Mouse (Mus musculus): ENCODE measurements around the gene Lgals9.
A peak's percentile ranks its signal among the peaks of the same experiment; 100 is the strongest.

Lgals9 gene

DNA sequence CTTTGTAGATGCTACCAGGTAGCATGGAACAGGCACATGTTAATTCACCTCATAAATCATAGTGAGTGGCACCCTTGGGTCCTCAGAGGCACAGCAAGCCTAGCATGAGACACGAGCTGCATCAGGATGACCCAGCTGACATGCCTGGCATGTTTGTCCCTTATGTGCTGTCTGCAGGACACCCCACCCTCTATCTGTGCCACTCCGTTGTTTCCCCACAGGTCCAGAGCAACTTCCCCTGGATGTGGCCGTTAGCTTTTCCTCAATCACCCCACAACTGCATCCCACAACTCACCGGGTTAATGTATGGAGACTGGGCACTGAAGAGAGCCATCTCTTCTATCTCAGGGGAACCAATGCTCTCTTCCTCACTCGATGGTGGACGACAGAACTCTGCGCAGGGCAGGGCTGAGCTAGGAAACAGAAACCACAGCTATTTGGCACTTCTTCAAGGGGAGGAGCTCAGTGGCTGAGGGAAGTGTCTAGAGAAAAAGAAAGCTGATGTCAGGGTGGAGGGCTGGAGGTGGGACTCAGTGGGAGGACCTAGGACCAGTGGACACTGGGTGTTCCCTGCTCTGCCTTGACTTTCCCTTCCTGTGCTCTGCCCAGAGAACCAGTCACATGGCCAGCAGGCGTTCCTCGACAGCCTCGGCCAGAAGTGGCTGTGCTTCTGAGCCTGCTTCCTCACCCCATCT is at the start of gene Lgals9:
Gene Lgals9, minus strand, starts transcription at position 464 of the 695 bp plus-strand sequence.
- peak; percentile 94 for DNase-seq (ENCODE audit: extremely low read depth, low read depth)

DNA sequence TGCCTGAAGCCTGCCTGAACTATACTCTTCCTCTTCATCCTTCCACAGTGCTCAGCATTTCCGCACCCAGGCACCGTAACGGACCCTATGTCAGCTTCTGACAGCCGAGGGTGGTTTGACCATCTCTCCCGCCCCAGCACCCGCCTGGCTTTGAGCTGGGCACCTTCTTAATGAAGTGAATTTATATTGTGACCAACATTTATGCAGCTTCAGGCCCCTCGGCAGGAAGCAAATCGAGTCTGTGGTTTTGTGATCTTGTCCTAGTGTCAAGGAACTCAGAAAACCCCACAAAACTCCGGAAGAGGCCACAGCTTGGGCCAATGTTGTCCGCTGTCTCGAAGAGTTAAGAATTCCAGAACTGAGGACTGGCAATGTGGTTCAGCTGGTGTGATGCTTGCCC is 48.9 kb upstream of the Lgals9 start:
- DNase-seq (ENCODE audit: extremely low read depth, low read depth), result no peak

DNA sequence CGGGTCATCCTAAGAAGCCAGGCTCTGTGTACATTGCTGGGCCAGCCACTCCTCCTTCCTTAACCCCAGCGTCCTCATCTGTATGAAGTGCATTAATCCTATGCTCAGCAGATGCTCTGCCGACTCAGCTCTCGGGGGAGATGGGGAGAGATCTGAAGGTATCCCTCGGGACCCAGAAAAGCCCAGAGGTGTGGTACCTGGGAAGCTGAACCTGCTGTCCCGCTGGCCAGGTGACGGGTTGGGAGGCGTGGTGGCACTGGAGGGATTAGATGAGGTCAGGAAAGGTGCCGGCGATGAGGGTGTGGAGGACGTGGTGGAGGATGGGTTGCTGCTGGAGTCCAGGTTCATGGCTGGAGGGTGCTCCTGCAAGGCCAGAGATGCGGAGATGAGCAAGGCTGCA is 48.3 kb upstream of the Lgals9 start:
- DNase-seq (ENCODE audit: extremely low read depth, low read depth), result no peak

DNA sequence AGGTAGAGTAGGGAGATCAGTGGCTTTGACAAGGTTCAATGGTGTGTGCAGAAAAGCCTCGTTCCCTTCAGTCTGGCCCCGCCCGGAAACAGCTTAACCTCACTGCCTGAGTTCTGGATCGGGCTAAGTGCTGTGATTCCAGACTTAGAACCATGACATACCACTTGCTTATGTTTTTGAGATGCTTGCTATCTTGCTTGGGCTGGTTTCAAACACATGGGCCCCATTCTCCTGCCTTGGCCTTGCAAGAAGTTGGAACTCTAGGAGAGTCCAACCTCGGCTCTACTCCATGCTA is 46.7 kb upstream of the Lgals9 start:
- no peak for DNase-seq (ENCODE audit: extremely low read depth, low read depth)

DNA sequence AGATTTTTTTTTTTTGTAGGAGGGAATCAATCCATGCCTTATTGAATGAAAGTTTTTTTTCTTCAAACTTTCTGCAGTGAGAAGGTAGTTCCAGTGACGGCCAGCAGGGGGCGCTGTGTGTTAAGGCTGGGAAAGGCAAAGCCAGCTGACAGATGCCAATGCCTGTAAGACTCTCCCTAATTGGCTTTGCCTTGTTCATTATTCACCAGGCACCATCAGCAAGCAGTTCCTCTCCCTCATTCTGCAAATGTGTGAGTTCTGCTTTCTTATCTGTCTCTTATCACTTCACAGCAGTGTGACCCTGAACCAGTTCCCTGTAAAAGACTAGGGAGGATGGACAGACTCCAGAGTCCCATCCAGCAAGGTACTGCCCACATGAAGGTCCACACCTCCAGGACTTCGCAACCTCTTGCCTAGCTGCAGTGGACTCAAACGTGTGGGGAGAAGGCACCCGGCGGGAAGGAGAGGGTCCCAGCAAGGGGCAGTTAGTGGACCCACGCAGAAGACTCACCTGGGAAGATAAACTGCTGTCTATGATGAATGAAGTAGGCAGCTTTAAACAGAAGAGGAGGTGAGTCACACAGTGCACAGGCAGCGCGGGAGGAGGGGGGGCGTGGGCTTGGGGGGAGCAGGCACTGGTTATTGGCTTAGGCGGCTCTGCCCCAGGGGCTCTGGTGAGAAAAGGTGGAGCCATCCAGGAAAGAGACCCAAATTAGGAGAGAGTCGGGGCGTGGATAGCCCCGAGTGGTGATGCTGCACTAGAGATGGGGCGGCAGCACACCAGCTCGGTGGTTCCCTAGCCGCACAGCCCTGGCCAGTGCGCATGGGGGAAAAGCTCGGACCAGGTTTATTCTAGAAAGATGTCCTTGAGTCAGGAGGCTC is 46.1 kb upstream of the Lgals9 start:
- DNase-seq (ENCODE audit: extremely low read depth, low read depth), result peak; percentile 85

DNA sequence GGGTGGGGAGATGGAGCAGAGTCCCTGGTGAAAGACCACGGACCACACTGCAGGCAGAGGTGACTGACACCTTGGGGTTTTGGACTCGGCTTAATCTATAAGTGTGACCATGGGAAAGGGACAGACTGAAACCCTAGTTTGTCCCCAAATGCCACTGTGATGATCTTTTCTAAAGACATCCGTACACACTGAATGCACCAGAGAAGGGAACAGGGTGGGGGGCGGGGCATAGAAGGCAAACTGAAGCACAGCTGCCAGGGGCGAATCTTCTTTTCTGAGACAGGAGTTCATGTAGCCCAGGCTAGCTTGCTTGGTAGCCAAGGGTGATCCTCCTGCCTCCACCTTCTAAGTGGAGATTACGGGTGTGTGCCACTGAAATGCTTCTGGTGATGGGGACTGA is 39.0 kb upstream of the Lgals9 start:
- DNase-seq (ENCODE audit: extremely low read depth, low read depth), result no peak

DNA sequence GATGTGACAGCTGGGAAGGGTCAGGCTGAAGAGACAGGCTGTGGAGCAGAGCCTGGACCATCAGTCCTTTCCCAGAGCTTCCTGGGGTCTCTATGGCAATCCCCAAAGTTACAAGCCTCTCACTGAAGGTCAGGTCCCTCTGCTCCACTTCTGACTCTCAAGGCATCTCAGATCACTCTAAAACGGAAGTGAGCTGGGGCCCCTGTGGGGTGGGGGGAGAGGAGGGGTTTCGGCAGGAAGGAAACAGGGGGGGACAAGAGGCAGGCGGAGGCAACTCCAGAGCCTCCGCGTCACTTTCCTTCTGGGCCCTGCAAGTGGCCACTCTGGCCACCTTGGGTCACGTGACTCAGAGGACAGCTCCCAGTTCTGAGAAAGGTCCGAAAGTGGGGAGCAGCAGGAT is 38.6 kb upstream of the Lgals9 start:
- no peak for DNase-seq (ENCODE audit: extremely low read depth, low read depth)

DNA sequence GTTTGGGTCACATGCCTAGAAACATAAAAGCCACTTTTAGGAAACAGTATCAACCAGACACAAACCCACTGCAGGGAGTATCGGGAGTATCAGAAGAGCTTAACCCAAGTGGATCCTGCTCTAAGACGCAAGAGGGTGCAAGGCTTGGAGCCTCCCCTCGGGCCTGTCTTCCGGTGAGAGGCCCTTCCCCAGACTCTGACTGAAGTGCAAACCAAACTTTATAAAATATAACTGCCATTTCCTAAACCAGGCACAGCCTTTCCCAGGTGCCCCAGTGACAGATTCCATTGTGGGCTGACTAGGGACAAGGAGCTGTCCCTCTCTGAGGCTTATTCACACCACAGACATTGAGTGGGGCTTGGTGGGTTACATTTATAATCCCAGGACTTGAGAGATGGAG is 38.1 kb upstream of the Lgals9 start:
- no peak for DNase-seq (ENCODE audit: extremely low read depth, low read depth)

DNA sequence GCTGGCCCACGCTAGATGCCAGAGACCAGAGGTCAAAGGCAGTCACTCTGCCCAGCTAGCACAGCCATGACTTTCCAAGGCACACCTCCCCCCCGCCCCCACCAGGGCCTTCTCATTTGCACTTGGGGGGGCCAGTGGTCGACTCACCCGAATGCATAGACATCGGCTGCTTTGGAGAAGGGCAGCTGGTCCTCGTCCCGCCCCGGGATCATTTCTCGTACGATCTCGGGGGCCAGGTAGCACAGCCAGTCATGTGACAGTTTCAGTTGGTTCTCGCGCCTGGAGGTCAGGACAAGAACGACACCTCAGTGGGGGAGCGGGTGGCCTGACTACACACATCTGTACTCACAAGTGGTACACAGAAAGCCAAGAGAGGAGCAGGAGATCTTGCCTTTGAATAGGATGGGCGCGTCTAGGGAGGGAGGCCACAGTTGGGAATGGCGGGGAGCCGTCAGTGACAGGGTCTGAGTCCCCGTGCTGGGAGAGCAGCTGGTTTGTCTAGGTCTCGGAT is 35.8 kb upstream of the Lgals9 start:
- DNase-seq (ENCODE audit: extremely low read depth, low read depth), result no peak

DNA sequence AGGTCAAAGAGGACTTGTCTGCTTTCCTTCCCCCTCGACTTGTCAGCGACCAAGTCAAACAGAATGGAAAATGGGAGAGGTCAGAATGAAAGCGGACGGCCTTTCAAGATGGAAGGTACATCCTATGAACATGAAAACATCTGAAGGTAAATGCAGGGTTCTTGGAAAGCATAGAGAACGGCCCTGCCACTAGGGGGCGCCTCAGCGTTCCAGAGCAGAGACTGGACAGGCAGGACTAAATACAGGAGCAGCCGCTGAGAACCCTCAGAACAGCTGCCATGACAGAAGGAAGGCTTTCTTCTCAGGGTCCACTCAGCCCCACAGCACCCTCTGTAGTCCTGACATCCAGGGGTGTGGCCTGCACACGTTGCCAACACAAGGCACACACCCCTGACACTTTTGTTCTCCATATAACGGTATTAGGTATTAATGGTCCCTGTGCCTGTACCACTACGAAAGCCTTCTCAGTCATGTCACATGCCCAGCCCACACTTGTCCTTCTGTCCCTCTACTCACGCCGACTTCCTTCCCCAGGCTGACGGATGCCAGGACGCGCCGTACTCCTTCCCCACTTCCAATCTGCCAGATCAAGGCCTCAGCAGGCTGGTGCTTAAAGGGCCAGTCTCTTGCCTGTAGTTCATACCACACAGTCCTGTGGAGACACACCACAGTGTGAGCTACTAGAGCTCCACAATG is 35.2 kb upstream of the Lgals9 start:
- DNase-seq (ENCODE audit: extremely low read depth, low read depth), result no peak

DNA sequence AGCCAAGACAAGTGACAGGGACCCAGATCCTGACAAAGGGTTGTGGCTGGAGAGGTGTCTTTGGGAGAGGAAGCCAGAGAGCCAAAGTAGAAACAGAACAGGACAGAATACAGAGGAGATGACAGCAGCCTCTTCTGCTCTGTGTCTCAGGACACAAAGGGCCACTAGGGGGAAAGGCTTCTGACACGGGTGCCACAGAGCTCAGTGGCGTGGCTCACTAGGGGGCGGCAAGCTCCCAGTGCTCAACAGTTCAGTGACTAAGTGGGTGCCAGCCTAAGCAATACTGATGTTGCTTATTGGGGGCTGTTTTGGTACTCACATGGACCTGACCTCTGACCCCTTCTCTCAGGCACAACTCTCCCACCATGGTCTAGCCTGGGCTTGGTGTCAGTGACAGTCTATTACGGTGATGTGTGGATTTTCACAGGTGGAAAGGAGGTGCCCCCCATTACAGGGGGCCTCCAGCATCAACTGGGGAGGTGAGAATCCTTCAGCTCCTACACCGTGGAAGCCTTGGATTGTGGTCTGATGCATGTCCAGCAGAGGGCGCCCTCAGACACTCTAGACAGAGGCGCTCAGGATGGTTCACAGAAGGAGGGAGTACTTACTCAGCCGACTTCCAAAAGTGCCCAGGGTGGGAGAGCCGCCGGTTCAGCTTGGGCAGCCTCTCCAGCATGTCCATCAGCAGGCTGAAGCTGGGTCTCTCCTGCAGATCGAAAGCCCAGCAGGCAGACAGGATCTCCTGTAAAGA is 34.4 kb upstream of the Lgals9 start:
- DNase-seq (ENCODE audit: extremely low read depth, low read depth), result peak; percentile 41

DNA sequence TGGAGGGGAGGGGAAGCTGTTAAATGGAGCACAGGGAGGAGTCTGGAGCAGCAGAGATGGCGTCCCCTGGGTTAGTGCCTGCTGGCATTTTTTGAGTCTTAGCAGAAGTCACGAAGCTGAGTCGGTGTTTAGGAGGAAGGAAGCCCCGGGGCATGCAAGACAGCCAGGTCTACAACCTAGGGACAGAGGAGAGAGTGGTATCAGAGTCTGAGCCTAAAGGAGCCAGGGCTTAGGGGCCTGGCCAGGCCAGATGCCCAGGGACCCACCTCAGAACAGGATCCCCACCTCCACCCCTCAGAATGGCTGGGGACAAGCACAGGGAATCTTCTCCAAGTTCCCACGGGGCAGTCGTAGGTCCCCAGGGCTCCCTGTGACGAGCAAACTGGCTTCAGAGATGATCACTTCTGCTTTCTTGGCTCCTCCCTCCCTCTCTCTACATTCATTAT is 32.4 kb upstream of the Lgals9 start:
- DNase-seq (ENCODE audit: extremely low read depth, low read depth), result peak; percentile 33

DNA sequence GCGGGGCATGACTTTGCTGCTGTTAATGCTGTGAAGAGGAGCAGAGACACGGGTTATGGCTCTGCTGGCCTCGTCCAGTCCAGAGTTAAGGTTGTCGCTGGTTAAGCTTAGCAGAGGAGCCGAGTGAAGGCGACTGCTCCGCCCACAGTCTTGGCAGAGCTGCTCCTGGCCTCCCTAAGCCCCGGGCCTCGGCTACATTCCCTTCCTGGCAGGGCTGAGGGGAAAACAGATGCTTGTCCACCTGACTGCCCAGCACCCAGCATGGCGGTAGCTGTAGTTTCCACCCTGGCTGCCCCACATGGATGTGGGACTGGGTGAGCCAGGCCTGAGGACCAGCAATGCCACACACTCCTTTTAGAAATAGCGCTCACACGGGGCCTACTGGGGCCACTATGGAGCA is 31.5 kb upstream of the Lgals9 start:
- no peak for DNase-seq (ENCODE audit: extremely low read depth, low read depth)

DNA sequence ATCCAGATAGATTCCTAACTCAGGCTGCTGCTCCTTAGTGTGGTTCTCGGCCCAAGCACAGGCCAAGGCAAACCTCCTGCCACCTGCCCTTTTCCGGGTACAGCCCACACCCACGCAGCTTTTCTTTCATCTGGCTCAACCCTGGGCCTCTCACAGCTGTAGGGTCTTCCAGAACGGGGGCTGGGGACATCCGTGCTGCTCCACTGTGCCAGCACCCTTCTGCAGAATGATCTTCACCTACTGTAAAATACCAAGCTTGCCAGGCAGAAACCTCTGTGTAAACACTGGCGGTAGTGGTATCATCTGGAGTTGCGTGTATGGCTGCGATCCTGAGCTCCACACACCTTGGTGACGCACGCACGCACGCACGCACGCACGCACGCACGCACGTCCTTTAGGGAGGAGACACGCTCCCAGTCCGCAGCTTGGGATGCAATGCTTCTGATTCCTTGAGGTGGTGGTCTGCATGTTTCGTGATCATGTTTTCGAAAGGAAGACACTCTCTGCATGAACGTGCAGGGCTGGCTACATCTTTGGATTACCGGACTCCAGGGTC is 31.0 kb upstream of the Lgals9 start:
- no peak for DNase-seq (ENCODE audit: extremely low read depth, low read depth)

DNA sequence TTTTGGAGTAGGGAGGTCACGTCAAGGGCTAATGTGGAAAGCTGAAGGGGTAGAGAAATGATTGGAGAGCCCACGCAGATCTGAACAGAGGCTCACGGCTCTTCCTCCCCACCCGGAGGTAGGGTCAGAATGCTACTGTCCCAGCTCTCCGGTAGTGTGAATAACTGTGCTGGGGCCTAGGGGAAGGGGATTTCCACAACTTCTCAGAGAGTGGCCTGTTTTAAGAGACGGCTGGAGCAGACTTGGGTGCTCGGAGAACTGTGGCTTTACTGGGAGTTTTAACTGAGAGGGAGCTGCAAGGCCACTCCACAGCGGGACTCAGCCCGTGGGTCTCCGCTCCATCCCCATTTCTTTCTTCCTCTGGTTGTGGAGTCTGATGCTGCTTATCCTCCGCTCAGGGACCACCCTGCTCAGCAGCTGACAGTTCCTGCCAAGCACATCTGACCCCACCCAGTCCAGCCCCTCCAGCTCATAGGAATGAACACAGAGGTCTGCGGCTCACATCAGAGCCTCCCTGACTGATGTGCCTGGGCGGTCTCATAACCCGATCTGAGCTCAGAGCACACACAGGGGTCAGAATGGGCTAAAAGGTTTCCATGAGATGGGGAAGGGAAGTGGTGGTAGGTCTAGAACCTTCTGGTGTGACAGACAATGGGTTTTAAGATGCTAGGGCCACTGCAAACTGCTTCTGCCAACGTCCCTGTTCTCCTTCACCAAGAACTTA is 30.0 kb upstream of the Lgals9 start:
- no peak for DNase-seq (ENCODE audit: extremely low read depth, low read depth)

DNA sequence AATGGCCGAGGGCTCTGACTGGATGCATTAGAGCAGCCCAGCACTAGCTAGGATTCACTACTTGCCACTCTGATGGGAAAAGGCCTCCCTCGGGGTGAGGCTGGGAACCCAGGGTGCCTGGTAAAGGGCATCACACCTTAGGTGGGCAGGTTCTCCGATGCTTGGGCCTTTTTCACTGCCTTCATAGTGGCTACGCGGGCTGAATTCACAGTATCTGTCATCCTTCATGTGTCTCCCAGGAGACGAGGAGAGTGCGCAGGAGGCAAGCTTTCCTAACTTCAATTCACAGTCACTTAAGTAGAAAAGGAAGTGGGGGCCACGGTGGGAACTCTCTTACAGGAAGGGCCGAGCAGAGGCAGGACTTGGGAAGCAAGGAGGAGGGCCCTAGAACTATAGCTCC is 29.1 kb upstream of the Lgals9 start:
- DNase-seq (ENCODE audit: extremely low read depth, low read depth), result no peak

DNA sequence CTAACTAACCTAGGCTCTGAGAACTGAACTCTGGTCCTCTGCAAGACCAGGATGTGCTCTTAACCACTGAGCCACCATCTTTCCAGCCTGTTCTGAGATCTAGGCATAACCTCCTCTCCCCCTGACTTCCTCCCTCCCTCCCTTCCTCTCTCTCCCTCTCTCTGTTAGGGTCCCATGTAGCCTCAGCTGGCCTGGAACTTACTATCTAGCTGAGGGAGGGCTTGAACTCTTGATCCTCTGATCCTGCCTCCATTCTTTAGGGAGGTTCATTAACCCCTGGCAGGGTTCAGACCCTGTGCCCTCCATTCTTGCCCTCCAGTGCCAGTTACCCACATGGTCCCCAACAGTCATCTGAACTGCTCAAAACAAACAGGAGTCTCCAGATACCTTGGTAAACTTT is 28.3 kb upstream of the Lgals9 start:
- no peak for DNase-seq (ENCODE audit: extremely low read depth, low read depth)

DNA sequence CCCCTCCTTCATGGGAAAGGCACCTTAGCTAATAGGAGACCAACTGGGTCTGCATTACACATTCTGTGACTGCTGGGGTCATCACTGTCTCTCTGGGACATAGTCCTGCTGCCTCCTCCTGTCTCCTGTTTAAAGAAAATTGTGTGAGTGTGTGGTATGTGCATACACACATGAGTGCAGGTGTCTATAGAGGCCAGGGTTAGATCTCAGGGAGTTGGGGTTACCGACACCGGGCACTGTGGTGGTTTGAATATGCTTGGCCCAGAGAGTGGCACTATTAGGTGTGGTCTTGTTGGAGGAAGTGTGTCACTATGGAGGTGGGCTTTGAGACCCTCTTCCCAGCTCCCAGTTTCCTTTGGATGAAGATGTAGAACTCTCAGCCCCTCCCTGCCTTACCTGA is 27.8 kb upstream of the Lgals9 start:
- no peak for DNase-seq (ENCODE audit: extremely low read depth, low read depth)

DNA sequence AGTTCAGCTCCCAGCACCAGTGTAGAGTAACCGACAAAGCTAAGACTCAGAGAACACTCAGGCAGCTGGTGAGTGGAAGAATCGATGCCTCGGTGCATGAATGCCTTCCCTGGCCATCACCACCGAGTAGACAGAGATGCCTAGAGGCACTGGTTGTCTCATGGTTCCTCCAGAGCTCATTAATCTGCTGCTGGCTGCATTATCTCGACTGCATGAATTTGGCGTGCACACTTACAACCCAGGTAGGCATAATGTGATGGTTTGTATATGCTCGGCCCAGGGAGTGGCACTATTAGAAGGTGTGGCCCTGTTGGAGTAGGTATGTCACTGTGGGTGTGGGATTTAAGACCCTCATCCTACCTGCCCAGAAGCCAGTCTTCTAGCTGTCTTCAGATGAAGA is 24.1 kb upstream of the Lgals9 start:
- no peak for DNase-seq (ENCODE audit: extremely low read depth, low read depth)

DNA sequence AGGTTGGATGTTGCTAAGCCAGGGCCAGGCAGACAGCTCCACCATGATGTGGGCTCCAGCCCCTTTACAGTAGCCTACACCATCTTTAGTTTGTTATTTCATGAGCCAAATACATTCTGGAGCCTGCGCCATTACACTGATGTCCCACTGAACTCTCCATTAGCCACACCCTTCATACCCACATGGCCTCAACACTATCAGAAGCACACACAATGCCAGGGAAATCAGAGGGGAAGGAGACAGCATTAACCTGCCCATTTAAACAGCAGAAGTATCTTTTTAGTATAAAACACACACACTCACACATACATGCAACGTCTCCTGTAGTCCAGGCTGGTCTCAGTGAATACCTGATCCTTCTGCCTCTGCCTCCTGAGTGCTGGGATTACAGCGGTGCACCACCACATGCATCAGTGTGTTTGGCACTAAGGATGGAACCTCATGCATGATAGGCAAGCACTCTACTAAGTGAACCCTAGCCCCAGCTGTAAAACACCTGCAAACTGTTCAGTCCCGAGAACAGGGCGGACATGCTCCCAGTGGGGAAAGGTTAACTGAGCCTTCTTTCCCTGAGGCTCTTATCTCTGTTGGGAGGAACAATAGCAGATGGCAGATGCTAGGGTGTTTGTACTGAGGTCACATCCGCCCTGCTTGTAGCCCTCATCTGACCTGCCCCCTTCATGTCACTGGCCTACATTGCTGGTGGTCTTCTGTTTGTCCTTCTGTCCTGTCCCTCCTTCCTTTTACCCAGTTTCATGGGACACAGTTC is 23.4 kb upstream of the Lgals9 start:
- no peak for DNase-seq (ENCODE audit: extremely low read depth, low read depth)
